Mouse (Mus musculus) G1E-ER4 (cell line): Measurements from ENCODE around the gene Zranb1. TPM values are rescaled to one million over a fixed set of nuclear protein-coding genes. Genes with fewer than 3 reads are reported as not detected.

Experiments
- GATA1 ChIP-seq: IDR thresholded peaks from one replicate; pipeline ENCODE4 v1.8.0; 2012; ENCODE audit warnings: low read length, inconsistent platforms
- polyA plus RNA-seq: library from polyadenylated mRNA; stranded (reverse); fragments of >175 nt; gene quantifications from 2 replicates; pipeline ENCODE4 v1.2.3, GENCODE M21; 2012

Gene Zranb1
- polyA plus RNA-seq, 1 experiment, result 2.2 TPM

DNA sequence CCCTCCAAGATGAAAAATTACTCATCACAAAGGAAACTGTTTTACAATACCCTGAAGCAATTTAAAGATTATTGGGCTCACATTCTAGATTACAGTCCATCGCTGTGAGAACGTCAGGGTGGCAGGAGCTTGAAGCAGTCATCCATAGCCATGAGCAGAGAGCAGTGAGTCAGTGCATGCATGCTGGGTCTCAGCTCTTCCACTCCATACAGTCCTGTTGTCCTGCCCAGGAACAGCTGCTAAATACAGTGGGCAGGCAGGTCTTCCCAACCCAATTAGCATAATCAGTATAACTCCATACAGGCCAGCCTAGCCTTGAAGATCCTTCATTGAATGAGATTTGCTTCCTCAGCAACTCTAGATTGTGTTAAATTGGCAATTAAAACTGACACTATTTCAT lies 45.1 kb downstream of the Zranb1 start:
- TF ChIP-seq GATA1, result no peak

DNA sequence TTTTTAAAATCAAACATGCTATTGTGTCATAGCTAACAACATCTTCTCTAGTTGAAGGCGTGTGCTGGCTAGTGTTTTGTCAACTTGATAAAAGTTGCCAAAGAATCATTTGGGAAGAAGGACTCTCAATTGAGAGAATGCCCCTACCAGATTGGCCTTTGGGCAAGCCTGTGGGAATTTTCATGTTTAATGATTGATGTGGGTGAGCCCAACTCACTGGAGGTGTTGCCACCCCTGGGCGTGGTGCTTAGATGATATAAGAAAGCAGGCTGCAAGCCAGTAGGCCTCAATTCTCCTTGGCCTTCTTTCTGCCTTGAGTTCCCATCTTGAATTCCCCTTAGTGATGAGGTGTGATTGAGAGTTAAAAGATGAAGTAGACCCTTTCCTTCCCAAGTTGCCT lies 47.0 kb downstream of the Zranb1 start:
- no peak for TF ChIP-seq GATA1

DNA sequence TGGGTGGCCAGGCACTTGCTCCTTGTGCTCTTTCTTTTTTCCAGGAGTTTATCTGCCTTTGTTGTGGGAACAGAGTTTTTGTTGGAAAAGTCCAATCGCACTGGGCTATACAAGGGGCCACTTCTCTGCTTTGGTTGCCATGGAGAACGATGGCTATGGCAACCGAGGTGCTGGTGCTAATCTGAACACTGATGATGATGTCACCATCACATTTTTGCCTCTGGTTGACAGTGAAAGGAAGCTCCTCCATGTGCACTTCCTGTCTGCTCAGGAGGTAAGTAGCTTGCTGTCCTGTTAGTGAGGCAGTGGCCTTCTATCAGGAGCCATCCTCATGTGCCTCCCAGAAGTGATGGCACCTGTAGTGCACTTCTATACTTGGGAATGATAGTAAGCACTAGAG lies 51.7 kb downstream of the Zranb1 start:
- TF ChIP-seq GATA1, result no peak

DNA sequence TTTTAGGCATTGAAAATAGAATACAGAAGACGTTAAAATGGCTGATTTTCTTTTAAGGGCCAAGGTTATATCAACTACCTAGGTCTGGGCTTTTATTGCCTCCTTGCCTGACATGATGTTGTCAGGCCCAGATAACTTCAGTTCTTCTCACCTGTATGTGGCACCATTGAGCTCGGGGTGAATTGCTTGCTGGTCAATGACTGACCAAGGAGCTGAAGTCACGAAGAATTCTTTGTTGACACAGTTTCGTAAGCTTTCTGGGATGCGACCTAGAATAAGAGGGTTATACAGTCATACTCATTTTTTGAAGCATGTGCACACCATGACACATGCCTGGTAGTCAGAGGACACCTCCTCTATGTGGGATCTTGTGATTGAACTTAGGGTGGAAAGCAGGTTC lies 58.9 kb downstream of the Zranb1 start:
- TF ChIP-seq GATA1, result no peak

DNA sequence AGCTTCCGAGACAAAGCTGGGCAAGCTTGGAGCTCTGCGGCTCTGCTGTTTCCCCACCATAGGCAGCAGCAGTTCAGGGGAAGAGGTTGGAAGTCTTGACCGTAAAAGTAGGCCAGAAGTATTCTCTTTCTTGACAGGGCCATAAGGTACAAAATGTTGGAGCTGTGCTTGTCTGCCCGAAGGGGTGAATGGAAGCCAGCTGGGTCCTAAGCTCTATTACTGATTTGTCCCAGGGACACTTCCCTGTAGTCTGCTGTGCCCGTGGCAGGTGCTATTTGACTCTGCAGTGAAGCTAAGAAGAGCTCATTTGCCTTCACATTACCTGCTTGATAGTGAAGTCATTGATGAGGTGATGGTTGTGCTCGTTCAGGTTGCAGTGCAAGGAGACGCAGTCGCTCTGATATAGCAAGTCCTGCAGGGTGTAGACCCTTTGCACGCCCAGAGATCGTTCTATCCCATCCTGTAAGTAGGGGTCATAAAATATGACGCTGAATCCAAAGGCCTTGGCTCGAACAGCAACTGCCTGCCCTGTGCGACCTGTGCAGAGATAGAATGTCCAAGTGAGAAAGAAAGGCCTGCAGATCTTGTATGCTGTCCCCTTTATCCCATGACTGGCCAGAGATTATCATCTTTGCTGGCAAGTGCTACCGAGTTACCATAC lies 60.4 kb downstream of the Zranb1 start:
- TF ChIP-seq GATA1, result no peak

DNA sequence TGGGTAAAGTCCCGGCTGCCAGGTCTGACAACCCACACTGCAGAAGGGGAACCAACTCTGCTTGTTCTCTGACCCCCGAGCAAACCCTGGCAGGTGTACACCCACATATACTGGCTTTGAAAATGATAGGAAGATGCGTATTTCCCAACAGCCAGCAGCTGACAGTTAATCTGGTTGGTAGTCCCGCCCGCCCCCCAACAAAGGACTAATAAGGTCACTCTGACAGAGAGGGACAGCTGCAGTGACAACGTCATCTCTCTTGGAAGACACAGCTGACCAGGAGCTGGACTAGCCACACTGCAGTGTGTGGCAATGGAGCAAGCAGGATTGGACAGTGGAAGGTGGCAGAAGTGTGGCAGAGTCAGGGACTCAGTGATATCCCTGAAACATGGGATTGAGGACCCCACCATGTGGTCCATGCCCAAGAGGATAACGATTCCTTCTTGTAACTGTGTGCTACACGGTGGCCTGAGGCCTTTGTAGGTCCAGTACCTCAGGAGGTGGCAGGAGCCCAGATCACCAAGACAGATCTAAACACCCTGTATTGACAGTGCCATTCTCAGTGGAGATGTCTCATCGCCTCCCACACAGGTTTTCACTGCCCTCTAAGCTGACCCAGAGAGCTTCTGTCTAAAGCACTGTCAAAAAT lies 62.1 kb downstream of the Zranb1 start:
- TF ChIP-seq GATA1, result no peak

DNA sequence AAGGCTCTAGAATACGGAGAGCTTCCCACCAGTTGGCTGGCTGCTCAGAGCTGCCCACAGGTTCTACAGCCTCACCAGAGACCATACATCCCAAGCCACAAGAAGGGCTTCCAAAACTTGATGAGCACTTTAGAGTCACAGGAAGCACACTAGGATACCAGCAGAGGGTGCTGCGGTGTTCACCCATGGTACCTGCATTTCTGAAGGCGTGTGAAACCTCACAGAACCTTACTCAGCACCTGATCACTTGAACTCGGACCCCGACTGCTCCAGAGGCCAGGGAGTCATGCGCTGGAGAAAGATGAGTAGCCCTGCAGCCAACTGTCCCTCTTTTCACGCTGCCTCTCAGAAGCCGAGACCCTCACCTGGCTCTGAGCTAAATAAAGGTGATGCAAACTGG lies 63.2 kb downstream of the Zranb1 start:
- no peak for TF ChIP-seq GATA1

DNA sequence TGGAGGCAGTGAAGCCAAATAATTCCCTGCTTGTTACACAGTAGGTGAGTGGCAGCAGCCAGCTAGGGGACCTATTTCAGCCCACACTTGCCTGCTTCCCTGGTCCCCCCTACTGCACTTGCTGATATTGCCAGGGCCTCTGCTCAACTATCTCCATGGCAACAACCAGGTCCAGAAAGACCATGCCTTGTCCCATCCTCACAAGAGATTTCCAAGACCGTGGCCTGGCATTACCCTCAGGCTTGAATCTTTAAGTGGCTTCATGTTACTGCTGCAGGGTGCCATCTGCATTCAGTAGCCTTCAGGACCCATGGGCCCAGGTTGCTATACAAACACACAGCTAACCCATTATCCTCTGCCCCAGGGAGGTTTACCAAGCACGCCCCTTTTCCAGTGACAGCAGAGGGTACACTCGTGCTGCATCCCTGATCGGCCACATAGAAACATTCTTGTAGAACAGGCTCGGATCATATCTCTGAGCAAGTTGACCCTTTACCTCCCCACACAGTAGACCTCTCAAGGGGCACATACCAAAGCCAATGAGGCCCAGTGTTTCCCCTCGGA lies 63.8 kb downstream of the Zranb1 start:
- TF ChIP-seq GATA1, result no peak

DNA sequence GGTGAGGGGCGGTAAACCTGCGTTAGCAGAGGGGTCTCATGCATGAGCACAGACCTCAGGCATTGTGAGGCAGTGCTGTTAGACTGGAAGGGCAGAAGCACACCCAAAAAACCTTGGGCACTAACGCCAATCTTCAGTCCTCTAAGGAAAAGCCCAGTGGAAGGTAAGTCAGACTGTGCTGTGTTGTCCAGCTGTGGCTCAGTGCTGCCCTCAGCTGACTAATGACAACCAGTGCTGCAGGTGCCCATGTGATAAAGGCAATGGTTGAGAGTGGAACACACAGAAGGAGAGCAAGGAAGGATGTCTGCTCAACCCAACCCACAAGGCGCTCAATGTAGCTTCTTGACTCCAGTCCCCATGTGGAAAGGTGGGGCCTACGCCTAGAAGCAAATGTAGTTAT lies 65.4 kb downstream of the Zranb1 start:
- no peak for TF ChIP-seq GATA1

DNA sequence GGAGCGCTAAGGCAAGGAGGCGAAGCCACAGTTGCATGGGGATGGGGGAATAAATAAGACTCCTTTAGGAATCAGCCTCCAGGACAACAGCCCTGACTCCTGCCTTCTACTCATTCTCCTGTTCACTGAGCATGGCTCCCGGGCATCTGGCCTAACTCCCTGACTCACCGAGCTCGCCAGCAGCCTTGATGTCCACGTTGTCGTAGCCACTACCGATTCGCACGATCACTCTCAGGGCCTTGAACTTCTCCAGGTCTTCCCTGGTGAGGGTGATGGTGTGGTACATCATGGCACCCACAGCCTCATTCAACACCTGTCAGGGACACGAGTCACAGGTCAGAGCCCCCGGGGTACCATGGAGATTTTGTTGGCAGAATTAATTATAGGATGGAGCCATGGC lies 67.7 kb downstream of the Zranb1 start:
- TF ChIP-seq GATA1, result no peak

DNA sequence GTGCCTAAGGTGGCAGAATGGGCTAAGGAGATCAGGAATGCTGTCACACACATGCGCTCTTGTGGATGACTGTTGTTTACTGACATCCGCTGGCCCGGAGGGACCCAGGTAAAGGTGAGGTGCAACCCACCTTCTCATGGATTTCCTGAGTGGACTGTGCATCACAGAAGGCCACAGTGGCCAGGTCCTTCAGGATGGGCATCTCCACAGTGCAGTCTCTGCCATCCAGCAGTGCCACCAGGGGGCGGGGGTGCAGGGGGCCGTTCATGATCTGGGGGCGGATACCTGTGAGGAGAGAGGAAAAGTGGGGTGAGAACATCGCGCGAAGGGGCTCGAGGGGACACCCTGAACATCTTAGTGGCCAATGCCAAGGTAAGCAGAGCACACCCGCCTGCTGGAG lies 68.1 kb downstream of the Zranb1 start:
- TF ChIP-seq GATA1, result no peak

DNA sequence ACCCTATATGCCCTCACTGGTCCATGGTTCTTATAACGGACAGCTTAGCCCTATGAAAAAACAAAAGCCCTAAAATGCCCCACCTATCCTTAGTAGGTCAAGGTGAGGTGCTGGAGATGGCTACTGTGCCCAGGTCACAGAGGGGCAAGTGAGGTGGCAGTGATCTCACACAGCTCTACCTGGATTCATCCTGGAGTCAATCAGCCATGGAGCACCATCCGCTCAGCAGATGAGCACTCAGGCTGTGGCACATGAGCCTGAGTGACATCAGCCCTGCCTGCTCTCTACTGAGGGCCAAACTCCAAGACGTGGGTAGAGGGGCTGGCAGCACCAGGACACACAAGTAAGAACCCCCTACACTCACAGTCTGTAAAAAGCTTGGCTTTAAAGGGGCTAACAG lies 70.4 kb downstream of the Zranb1 start:
- no peak for TF ChIP-seq GATA1

DNA sequence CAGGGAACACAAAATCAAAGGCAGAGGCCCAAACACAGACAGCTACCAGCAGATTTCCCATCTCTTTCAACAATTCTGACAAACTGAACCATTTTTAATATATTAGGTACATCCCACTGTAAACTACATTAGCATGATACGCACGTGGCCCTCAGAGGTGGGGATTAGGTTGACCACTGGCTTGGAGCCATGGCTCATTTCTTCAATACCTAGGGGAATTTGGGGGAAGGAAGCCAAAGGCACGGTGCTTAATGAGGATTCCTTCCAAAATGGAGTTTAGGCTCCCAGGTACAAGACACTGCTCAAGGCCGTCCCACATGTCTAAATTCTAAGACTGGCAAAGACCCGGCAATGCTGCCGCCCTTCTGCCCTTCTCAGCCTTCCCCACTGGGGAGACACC lies 71.3 kb downstream of the Zranb1 start:
- no peak for TF ChIP-seq GATA1

DNA sequence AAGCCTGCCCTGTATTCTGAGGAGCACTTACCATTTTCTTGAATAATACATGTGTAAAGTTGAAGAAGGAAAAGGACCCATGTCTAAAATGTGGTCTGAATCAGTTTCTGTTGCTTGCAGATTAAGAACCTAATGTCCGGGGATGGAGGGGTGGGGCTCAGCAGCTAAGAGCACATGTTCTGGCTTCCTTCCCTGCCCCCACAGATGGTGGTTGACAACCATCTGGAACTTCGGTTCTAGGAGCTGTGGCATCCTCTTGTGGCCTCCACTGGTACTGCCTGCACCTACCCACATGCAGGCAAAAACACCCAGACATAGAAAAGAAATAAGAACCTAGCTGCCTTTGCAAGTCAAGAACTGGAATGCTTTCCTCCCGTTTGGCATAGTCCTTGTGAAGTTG lies 72.5 kb downstream of the Zranb1 start:
- TF ChIP-seq GATA1, result no peak

DNA sequence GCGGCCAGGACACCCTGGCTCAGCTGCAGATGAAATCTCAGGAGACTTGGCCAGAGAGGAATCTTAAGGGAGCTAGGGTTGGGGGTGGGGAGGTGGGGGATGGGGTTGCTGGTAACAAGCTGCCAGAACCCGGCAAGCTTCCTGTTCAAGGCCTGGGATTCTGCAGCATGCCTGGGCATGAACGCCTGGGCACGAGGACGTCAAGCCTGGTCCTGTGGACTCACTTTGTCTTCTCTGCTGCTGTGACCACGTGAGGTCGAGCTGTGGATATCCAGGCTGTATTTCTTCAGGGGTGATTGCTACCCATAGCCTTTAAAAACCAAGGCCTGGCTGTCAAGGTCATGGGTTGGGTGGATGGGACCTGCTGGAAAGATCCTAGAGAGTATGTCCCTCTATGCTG lies 74.8 kb downstream of the Zranb1 start:
- TF ChIP-seq GATA1, result no peak

DNA sequence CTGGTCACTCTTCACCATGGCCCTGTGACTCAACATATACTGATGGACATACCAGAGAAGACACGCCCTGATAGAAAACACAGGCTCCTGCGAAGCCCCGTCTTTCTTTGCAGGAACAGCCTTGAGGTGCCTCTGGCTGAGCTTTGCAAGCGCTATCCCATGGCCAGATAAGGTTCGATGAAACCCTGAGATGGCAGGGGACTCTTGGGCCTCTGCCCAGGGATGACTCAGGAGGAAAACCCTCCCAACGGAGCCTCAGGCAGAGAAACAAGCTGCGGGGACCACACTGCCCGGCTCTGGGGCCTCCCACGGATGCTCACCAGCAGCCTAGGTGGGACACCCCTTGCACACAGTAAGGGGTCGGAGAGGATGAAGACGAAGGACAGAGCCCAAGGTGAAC lies 76.4 kb downstream of the Zranb1 start:
- TF ChIP-seq GATA1, result no peak

DNA sequence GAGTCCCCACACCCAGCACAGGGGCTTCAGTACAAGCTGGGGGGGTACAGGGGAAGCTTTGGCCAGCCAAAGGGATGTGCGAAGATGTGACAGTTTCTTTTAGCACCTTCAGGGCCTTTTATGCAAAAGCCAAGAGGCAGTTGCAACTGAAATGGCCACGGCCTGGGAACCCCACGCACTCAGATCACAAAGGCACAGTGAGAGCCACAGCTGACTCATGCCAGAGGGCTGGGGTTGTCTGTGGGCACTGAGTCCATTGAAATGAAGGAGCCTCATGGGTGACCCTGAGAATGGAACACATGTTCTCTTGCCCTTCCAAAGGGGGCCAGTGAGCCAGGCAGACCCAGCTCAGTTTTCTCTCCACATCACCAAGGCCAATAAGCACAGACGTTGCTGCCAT lies 77.7 kb downstream of the Zranb1 start:
- TF ChIP-seq GATA1, result no peak
